Comparison of ENCODE assay signal across 17 mouse cellular contexts in the genomic region with DNA sequence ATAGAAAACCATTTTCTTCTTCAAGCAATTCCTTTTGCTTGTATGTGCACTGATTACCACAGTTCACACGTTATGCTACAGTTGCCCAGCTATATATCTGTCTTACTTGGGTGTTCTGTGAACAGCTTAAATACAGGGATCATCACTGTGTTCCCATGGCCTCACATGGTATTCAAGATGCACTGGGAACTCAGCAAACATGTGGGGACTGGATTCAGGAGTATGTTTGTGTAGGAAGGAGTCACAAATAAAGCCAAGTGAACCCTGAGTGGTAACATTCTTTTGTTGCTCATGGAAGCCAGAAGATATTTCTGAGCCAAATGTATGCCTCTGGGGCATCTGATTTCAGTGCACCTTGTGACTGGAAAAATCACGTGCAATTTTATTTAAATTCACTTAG. TPM values are rescaled to one million over a fixed set of nuclear protein-coding genes. Genes with fewer than 3 reads are reported as not detected.
DNase-seq lines count a peak whose midpoint lies in the region; TF ChIP-seq lines count a peak whose summit lies in the region.
"Had no signal": no experiment of that assay in that cellular context is flagged by ENCODE, and none has a peak within 500 bp of the region (broad histone marks: within the 10 kb centered on the region; RNA-seq: fewer than 3 reads in every experiment).

No protein-coding gene starts in this region.

- H3K4me3 ChIP-seq in kidney, adult 2 months (ENCODE audit: insufficient read depth, low read depth, low read length): no peak overlapping the region
- H3K4me3 ChIP-seq in heart, adult 2 months: no peak overlapping the region
- H3K4me3 ChIP-seq: embryonic facial prominence, embryonic 13.5 days; forebrain, embryonic 10.5 days; forebrain, embryonic 12.5 days had no signal

- H3K4me1 ChIP-seq in kidney, adult 2 months (ENCODE audit: control insufficient read depth, insufficient read depth, low read length): peaks cover 8% of the 10 kb centered on the region; the same call in 1 of the 2 replicates
- H3K4me1 ChIP-seq in heart, adult 2 months (ENCODE audit: control insufficient read depth, insufficient read depth, low read length): no peaks in the 10 kb centered on the region; the same call in 1 of the 2 replicates
- H3K4me1 ChIP-seq: embryonic facial prominence, embryonic 13.5 days; forebrain, embryonic 10.5 days; forebrain, embryonic 12.5 days had no signal

- TF ChIP-seq CTCF in kidney, adult 2 months (conservative IDR thresholded peaks at IDR 0.05; ENCODE audit: insufficient read depth, insufficient read length, low read depth, low read length): no peak
- no peak for TF ChIP-seq CTCF in heart, adult 2 months (IDR thresholded peaks at IDR 0.05)

- no peaks in the 10 kb centered on the region for H3K27me3 ChIP-seq in kidney, adult 2 months (replicated peaks; ENCODE audit: control insufficient read depth, insufficient read depth, low read length)
- H3K27me3 ChIP-seq in heart, adult 2 months (ENCODE audit: control insufficient read depth, insufficient read depth, low read length): no peaks in the 10 kb centered on the region
- H3K27me3 ChIP-seq: embryonic facial prominence, embryonic 13.5 days; forebrain, embryonic 12.5 days had no signal

- H3K9ac ChIP-seq in heart, adult 2 months (ENCODE audit: low read depth, low read length): no peak overlapping the region
- H3K9ac ChIP-seq: embryonic facial prominence, embryonic 13.5 days; forebrain, embryonic 12.5 days had no signal

- TF ChIP-seq POLR2A in kidney, adult 2 months (IDR thresholded peaks at IDR 0.05; ENCODE audit: low read depth, low read length): no peak
- TF ChIP-seq POLR2A in heart, adult 2 months (IDR thresholded peaks at IDR 0.05; ENCODE audit: insufficient read depth, low read depth, low read length): no peak

- H3K27ac ChIP-seq in kidney, adult 2 months (ENCODE audit: insufficient read depth, low read depth, low read length): no peak overlapping the region
- H3K27ac ChIP-seq in heart, adult 2 months: no peak overlapping the region
- H3K27ac ChIP-seq: embryonic facial prominence, embryonic 13.5 days; forebrain, embryonic 10.5 days; forebrain, embryonic 12.5 days had no signal

- peak; percentile 38 for DNase-seq in kidney, adult 2 months
- DNase-seq in kidney, adult 18-20 months: no peak
- DNase-seq in NIH3T3 (ENCODE audit: low read depth): peak; percentile 42
- DNase-seq in fat pad, adult 2 months (ENCODE audit: extremely low read depth, low read depth, low spot score): peak; percentile 69
- no peak for DNase-seq in heart, adult 2 months
- DNase-seq in c-Kit-positive CD71-positive TER-119-positive erythroid progenitor cells, embryonic 14.5 days (ENCODE audit: low spot score): no peak
- DNase-seq: adrenal gland, adult 2 months; adrenal gland, postnatal 10 days; adrenal gland, postnatal 25 days; cerebellum, adult 11-12 months; cerebellum, adult 2 months; cerebellum, adult 9-10 months; cerebellum, postnatal 10 days; cerebellum, postnatal 25 days had no signal

- no peaks in the 10 kb centered on the region for H3K79me2 ChIP-seq in heart, adult 2 months (replicated peaks; ENCODE audit: control insufficient read depth, insufficient read depth, low read length)

- WGBS in kidney, adult 2 months: 69% methylated on average over 2 of the region's 2 CpGs
- WGBS in heart, adult 2 months: 64% methylated on average over 2 of the region's 2 CpGs

- intact Hi-C loops in heart, adult 2 months (cut with DNase I): no loop called here

- TF ChIP-seq EP300 in heart, adult 2 months (IDR thresholded peaks at IDR 0.05; ENCODE audit: insufficient read depth, low read depth, low read length): no peak

- H3K36me3 ChIP-seq in kidney, adult 2 months (ENCODE audit: control insufficient read depth, insufficient read depth, low read length): no peaks in the 10 kb centered on the region
- no peaks in the 10 kb centered on the region for H3K36me3 ChIP-seq in heart, adult 2 months (ENCODE audit: control insufficient read depth, insufficient read depth, low read length)
- H3K36me3 ChIP-seq: embryonic facial prominence, embryonic 13.5 days; forebrain, embryonic 10.5 days; forebrain, embryonic 12.5 days had no signal

RNA-seq across cellular contexts. Expression of gene S100a10, which starts 28.2 kb away (rescaled TPM):
- polyA plus RNA-seq in kidney, adult 2 months (2012; rRNA removed): 83.6 and 104 TPM in 2 replicates
- total RNA-seq in heart, adult 2 months (2021): 10 to 100 TPM; 70.5 to 93.9 TPM
- 41.9 and 47.3 TPM in 2 replicates for polyA plus RNA-seq in heart, adult 2 months (2012; rRNA removed)

Comparison
In these comparisons a context has a peak if more than half of its experiments do, and no peak if none do; other contexts are left out.
1. DNase-seq: peak in kidney, adult 2 months (single experiment), NIH3T3 (single experiment) and fat pad, adult 2 months (single experiment); none in kidney, adult 18-20 months (single experiment), heart, adult 2 months (0 of 2) and c-Kit-positive CD71-positive TER-119-positive erythroid progenitor cells, embryonic 14.5 days (single experiment).